Mouse (Mus musculus): Measurements from ENCODE around the gene Wnt10a.

Gene Wnt10a

GRCm38 (mm10) chr1:74791249-74791648 lies at the start of gene Wnt10a:
TSS of gene Wnt10a (plus strand) at chr1:74791516.
- DNase-seq (ENCODE audit: low read depth, low spot score) = no peak

GRCm38 (mm10) chr1:74747335-74747734 lies 44.0 kb upstream of the Wnt10a start:
- DNase-seq (ENCODE audit: low read depth, low spot score) = no peak

GRCm38 (mm10) chr1:74748643-74749271 lies 42.6 kb upstream of the Wnt10a start, which contains the start of gene Prkag3:
TSS of gene Prkag3 (minus strand) at chr1:74749221.
- peak; percentile 52 for DNase-seq (ENCODE audit: low read depth, low spot score)

- no peak for DNase-seq (ENCODE audit: low read depth, low spot score)
Observed at GRCm38 (mm10) chr1:74749301-74749700, 42.0 kb upstream of the Wnt10a start.

- DNase-seq (ENCODE audit: low read depth, low spot score) = no peak
Observed at GRCm38 (mm10) chr1:74750683-74751082, 40.6 kb upstream of the Wnt10a start.

GRCm38 (mm10) chr1:74752150-74752549 lies 39.2 kb upstream of the Wnt10a start:
- no peak for DNase-seq (ENCODE audit: low read depth, low spot score)

GRCm38 (mm10) chr1:74752833-74753232 lies 38.5 kb upstream of the Wnt10a start:
- DNase-seq (ENCODE audit: low read depth, low spot score) = no peak

- DNase-seq (ENCODE audit: low read depth, low spot score) = no peak
Observed at GRCm38 (mm10) chr1:74753266-74753974, 37.9 kb upstream of the Wnt10a start.

GRCm38 (mm10) chr1:74754175-74754785 lies 37.0 kb upstream of the Wnt10a start:
- DNase-seq (ENCODE audit: low read depth, low spot score) = no peak

GRCm38 (mm10) chr1:74759773-74760172 lies 31.5 kb upstream of the Wnt10a start:
- peak; percentile 11 for DNase-seq (ENCODE audit: low read depth, low spot score)

GRCm38 (mm10) chr1:74763081-74763480 lies 28.2 kb upstream of the Wnt10a start:
- peak; percentile 77 for DNase-seq (ENCODE audit: low read depth, low spot score)

GRCm38 (mm10) chr1:74770727-74771466 lies 20.4 kb upstream of the Wnt10a start:
- no peak for DNase-seq (ENCODE audit: low read depth, low spot score)

GRCm38 (mm10) chr1:74771467-74771844 lies 19.9 kb upstream of the Wnt10a start:
- DNase-seq (ENCODE audit: low read depth, low spot score) = no peak

- no peak for DNase-seq (ENCODE audit: low read depth, low spot score)
Observed at GRCm38 (mm10) chr1:74771845-74771930, 19.6 kb upstream of the Wnt10a start, which contains the start of gene Wnt6. TSS of gene Wnt6 (plus strand) at chr1:74771892.

- peak; percentile 12 for DNase-seq (ENCODE audit: low read depth, low spot score)
Observed at GRCm38 (mm10) chr1:74771931-74772620, 19.2 kb upstream of the Wnt10a start.

- DNase-seq (ENCODE audit: low read depth, low spot score) = peak; percentile 52
Observed at GRCm38 (mm10) chr1:74773136-74773535, 18.2 kb upstream of the Wnt10a start.

- no peak for DNase-seq (ENCODE audit: low read depth, low spot score)
Observed at GRCm38 (mm10) chr1:74774062-74774461, 17.3 kb upstream of the Wnt10a start.

- no peak for DNase-seq (ENCODE audit: low read depth, low spot score)
Observed at GRCm38 (mm10) chr1:74775816-74776215, 15.5 kb upstream of the Wnt10a start.

- no peak for DNase-seq (ENCODE audit: low read depth, low spot score)
Observed at GRCm38 (mm10) chr1:74778934-74779486, 12.3 kb upstream of the Wnt10a start.

- DNase-seq (ENCODE audit: low read depth, low spot score) = no peak
Observed at GRCm38 (mm10) chr1:74782045-74782444, 9.3 kb upstream of the Wnt10a start.

- no peak for DNase-seq (ENCODE audit: low read depth, low spot score)
Observed at GRCm38 (mm10) chr1:74783554-74783953, 7.8 kb upstream of the Wnt10a start.

Measured in CD4-positive, CD25-positive, alpha-beta regulatory T cell, adult 2 months (primary cell).